Mouse (Mus musculus): Measurements from ENCODE around the gene Alk. TPM values are rescaled to one million over a fixed set of nuclear protein-coding genes. Genes with fewer than 3 reads are reported as not detected.
A peak's percentile ranks its signal among the peaks of the same experiment; 100 is the strongest.

The Alk gene
- total and polyA plus RNA-seq, 3 experiments = 0.02 TPM; not detected in 2

GRCm38 (mm10) chr17:71979137-71979536 is 625.3 kb downstream of the Alk start:
- intact Hi-C loops (cut with DNase I) = no loop called here
- TF ChIP-seq POLR2A (IDR thresholded peaks at IDR 0.05; ENCODE audit: insufficient read depth, low read depth, low read length) (no peak), CTCF (IDR thresholded peaks at IDR 0.05) (no peak), EP300 (IDR thresholded peaks at IDR 0.05; ENCODE audit: insufficient read depth, low read depth, low read length) (no peak)
- Histone ChIP-seq H3K27me3 (ENCODE audit: control insufficient read depth, insufficient read depth, low read length) (no peaks in the 10 kb centered on the region), H3K79me2 (replicated peaks; ENCODE audit: control insufficient read depth, insufficient read depth, low read length) (no peaks in the 10 kb centered on the region), H3K9ac (ENCODE audit: low read depth, low read length) (no peak overlapping the region), H3K4me3 (no peak overlapping the region), H3K36me3 (ENCODE audit: control insufficient read depth, insufficient read depth, low read length) (no peaks in the 10 kb centered on the region), H3K27ac (no peak overlapping the region), H3K4me1 (ENCODE audit: control insufficient read depth, insufficient read depth, low read length) (no peaks in the 10 kb centered on the region)
- 84% methylated on average over 8 of the region's 8 CpGs for WGBS
- DNase-seq = no peak

GRCm38 (mm10) chr17:71976661-71977060 is 627.8 kb downstream of the Alk start:
- Histone ChIP-seq H3K4me1 (ENCODE audit: control insufficient read depth, insufficient read depth, low read length) (no peaks in the 10 kb centered on the region), H3K79me2 (replicated peaks; ENCODE audit: control insufficient read depth, insufficient read depth, low read length) (no peaks in the 10 kb centered on the region), H3K27me3 (ENCODE audit: control insufficient read depth, insufficient read depth, low read length) (no peaks in the 10 kb centered on the region), H3K4me3 (no peak overlapping the region), H3K9ac (ENCODE audit: low read depth, low read length) (no peak overlapping the region), H3K36me3 (ENCODE audit: control insufficient read depth, insufficient read depth, low read length) (no peaks in the 10 kb centered on the region), H3K27ac (no peak overlapping the region)
- 72% methylated on average over 4 of the region's 4 CpGs for WGBS
- no peak for DNase-seq
- TF ChIP-seq POLR2A (IDR thresholded peaks at IDR 0.05; ENCODE audit: insufficient read depth, low read depth, low read length) (no peak), CTCF (IDR thresholded peaks at IDR 0.05) (no peak), EP300 (IDR thresholded peaks at IDR 0.05; ENCODE audit: insufficient read depth, low read depth, low read length) (no peak)
- intact Hi-C loops (cut with DNase I) = no loop called here

GRCm38 (mm10) chr17:71973704-71974103 is 630.7 kb downstream of the Alk start:
- WGBS = 86% methylated on average over 7 of the region's 7 CpGs
- intact Hi-C loops (cut with DNase I) = no loop called here
- Histone ChIP-seq H3K4me3 (no peak overlapping the region), H3K9ac (ENCODE audit: low read depth, low read length) (no peak overlapping the region), H3K4me1 (ENCODE audit: control insufficient read depth, insufficient read depth, low read length) (no peaks in the 10 kb centered on the region), H3K27me3 (ENCODE audit: control insufficient read depth, insufficient read depth, low read length) (no peaks in the 10 kb centered on the region), H3K36me3 (ENCODE audit: control insufficient read depth, insufficient read depth, low read length) (no peaks in the 10 kb centered on the region), H3K79me2 (replicated peaks; ENCODE audit: control insufficient read depth, insufficient read depth, low read length) (no peaks in the 10 kb centered on the region), H3K27ac (no peak overlapping the region)
- TF ChIP-seq CTCF (IDR thresholded peaks at IDR 0.05) = no peak
- no peak for TF ChIP-seq POLR2A (IDR thresholded peaks at IDR 0.05; ENCODE audit: insufficient read depth, low read depth, low read length)
- no peak for TF ChIP-seq EP300 (IDR thresholded peaks at IDR 0.05; ENCODE audit: insufficient read depth, low read depth, low read length)
- DNase-seq = no peak

- Histone ChIP-seq H3K9ac (ENCODE audit: low read depth, low read length) (no peak overlapping the region), H3K27ac (no peak overlapping the region), H3K4me3 (no peak overlapping the region), H3K4me1 (ENCODE audit: control insufficient read depth, insufficient read depth, low read length) (no peaks in the 10 kb centered on the region), H3K79me2 (replicated peaks; ENCODE audit: control insufficient read depth, insufficient read depth, low read length) (no peaks in the 10 kb centered on the region), H3K27me3 (ENCODE audit: control insufficient read depth, insufficient read depth, low read length) (no peaks in the 10 kb centered on the region), H3K36me3 (ENCODE audit: control insufficient read depth, insufficient read depth, low read length) (no peaks in the 10 kb centered on the region)
- no peak for TF ChIP-seq POLR2A (IDR thresholded peaks at IDR 0.05; ENCODE audit: insufficient read depth, low read depth, low read length)
- TF ChIP-seq CTCF (IDR thresholded peaks at IDR 0.05) = no peak
- no peak for TF ChIP-seq EP300 (IDR thresholded peaks at IDR 0.05; ENCODE audit: insufficient read depth, low read depth, low read length)
- intact Hi-C loops (cut with DNase I) = loop anchor here (10.0 kb wide), 1 partner anchor 817 kb away; no protein-coding TSS in a partner anchor
- DNase-seq = no peak
- 62% methylated on average over 12 of the region's 12 CpGs for WGBS
Observed at GRCm38 (mm10) chr17:71967356-71967755, 637.1 kb downstream of the Alk start.

- 0 out of 2 replicates have a peak, but pooled peaks have one; percentile 15 for TF ChIP-seq EP300 (IDR thresholded peaks at IDR 0.05; ENCODE audit: insufficient read depth, low read depth, low read length)
- peak; percentile 74 for TF ChIP-seq CTCF (IDR thresholded peaks at IDR 0.05)
- no peak for TF ChIP-seq POLR2A (IDR thresholded peaks at IDR 0.05; ENCODE audit: insufficient read depth, low read depth, low read length)
- no peaks in the 10 kb centered on the region for H3K27me3 ChIP-seq (ENCODE audit: control insufficient read depth, insufficient read depth, low read length)
- no peak overlapping the region for H3K27ac ChIP-seq
- H3K36me3 ChIP-seq (ENCODE audit: control insufficient read depth, insufficient read depth, low read length) = no peaks in the 10 kb centered on the region
- H3K4me1 ChIP-seq (ENCODE audit: control insufficient read depth, insufficient read depth, low read length) = no peaks in the 10 kb centered on the region
- H3K4me3 ChIP-seq = no peak overlapping the region
- H3K9ac ChIP-seq (ENCODE audit: low read depth, low read length) = no peak overlapping the region
- intact Hi-C loops (cut with DNase I) = loop anchor here (1.0 to 10.0 kb wide), 3 partner anchors 276 to 819 kb away; no protein-coding TSS in a partner anchor
- 56% methylated on average over 9 of the region's 9 CpGs for WGBS
- no peaks in the 10 kb centered on the region for H3K79me2 ChIP-seq (replicated peaks; ENCODE audit: control insufficient read depth, insufficient read depth, low read length)
- peak; percentile 40 to 41 for DNase-seq
Observed at GRCm38 (mm10) chr17:71965733-71966606, 638.5 kb downstream of the Alk start.

- intact Hi-C loops (cut with DNase I) = loop anchor here (1.0 to 10.0 kb wide), 2 partner anchors 278 to 820 kb away; no protein-coding TSS in a partner anchor
- Histone ChIP-seq H3K79me2 (replicated peaks; ENCODE audit: control insufficient read depth, insufficient read depth, low read length) (no peaks in the 10 kb centered on the region), H3K4me1 (ENCODE audit: control insufficient read depth, insufficient read depth, low read length) (no peaks in the 10 kb centered on the region), H3K27me3 (ENCODE audit: control insufficient read depth, insufficient read depth, low read length) (no peaks in the 10 kb centered on the region), H3K27ac (no peak overlapping the region), H3K9ac (ENCODE audit: low read depth, low read length) (no peak overlapping the region), H3K36me3 (ENCODE audit: control insufficient read depth, insufficient read depth, low read length) (no peaks in the 10 kb centered on the region), H3K4me3 (no peak overlapping the region)
- 76% methylated on average over 11 of the region's 11 CpGs for WGBS
- DNase-seq = no peak
- no peak for TF ChIP-seq EP300 (IDR thresholded peaks at IDR 0.05; ENCODE audit: insufficient read depth, low read depth, low read length)
- no peak for TF ChIP-seq POLR2A (IDR thresholded peaks at IDR 0.05; ENCODE audit: insufficient read depth, low read depth, low read length)
- TF ChIP-seq CTCF (IDR thresholded peaks at IDR 0.05) = no peak
Observed at GRCm38 (mm10) chr17:71964610-71965009, 639.8 kb downstream of the Alk start.
